Mouse (Mus musculus) cerebellum, adult 2 months (tissue): ENCODE data around the gene Negr1.

Experiments
- CTCF ChIP-seq: fragments of 200-500 bp; IDR thresholded peaks from 2 replicates; pipeline ENCODE4 v1.5.1; 2011; ENCODE audit warnings: low read depth, mild to moderate bottlenecking, control low read depth, low read length, moderate library complexity, borderline replicate concordance; ENCODE audit not compliant: insufficient read depth
- POLR2A ChIP-seq: fragments of 200-500 bp; IDR thresholded peaks from 2 replicates; pipeline ENCODE4 v1.6.1; 2011; ENCODE audit warnings: low read length, control low read depth, borderline replicate concordance; ENCODE audit not compliant: insufficient read depth

DNA sequence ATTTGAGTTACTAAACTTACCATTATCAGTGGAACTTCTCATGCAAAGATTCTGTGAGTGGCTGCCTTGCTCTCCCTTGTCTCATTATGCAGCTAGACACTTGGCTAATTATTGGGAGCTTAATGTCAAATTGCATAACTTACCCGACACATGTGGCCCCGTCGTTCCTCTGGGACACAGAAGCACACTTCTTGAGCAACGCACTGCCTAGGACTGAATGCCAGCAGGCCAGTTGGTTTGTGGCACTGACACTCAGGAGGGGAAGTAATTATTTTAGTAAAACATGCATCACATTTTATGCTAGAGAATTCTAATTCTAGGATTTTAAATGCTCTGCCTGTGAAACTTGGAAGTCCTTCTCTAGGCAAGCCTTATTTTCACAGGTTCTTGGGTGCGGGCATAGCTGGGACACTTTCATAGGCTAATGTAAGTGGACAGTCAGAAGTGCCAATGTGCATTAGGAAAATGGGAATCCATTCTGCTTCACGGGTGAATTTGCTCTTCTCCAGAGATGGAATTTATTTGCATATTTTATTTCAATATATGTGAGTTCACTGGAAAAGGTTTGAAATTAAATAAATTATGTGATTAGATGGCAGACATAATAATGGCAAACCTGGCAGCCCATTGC, 234.6 kb downstream of the Negr1 start:
- TF ChIP-seq CTCF (no peak), POLR2A (no peak)
